ENCODE assay signal across 19 mouse cellular contexts in genomic region chr8:22030990-22031389, GRCm38 (mm10). TPM values are rescaled to one million over a fixed set of nuclear protein-coding genes. Genes with fewer than 3 reads are reported as not detected.
DNase-seq lines count a peak whose midpoint lies in the region; ATAC-seq and TF ChIP-seq lines count a peak whose summit lies in the region.
"Had no signal": no experiment of that assay in that cellular context is flagged by ENCODE, and none has a peak within 500 bp of the region (broad histone marks: within the 10 kb centered on the region; RNA-seq: fewer than 3 reads in every experiment).

No protein-coding gene starts in this region.

- DNase-seq in lung, adult 18-20 months, result peak; percentile 56 to 77
- DNase-seq in lung, postnatal 4 days, result no peak
- DNase-seq in lung, postnatal 0 days (ENCODE audit: low spot score), result peak; percentile 72
- DNase-seq in lung, postnatal 14 days, result peak; percentile 10
- peak; percentile 74 for DNase-seq in lung, postnatal 36 days
- no peak for DNase-seq in c-Kit-positive CD71-positive TER-119-positive erythroid progenitor cells, embryonic 14.5 days (ENCODE audit: low spot score)
- DNase-seq in kidney, postnatal 25 days, result no peak
- DNase-seq: adrenal gland, adult 2 months; adrenal gland, postnatal 10 days; adrenal gland, postnatal 25 days; cerebellum, adult 11-12 months; cerebellum, adult 2 months; cerebellum, adult 9-10 months; cerebellum, postnatal 10 days; cerebellum, postnatal 25 days had no signal

- H3K4me1 ChIP-seq in lung, postnatal 0 days (ENCODE audit: insufficient read depth, low read depth, low read length), result no peaks in the 10 kb centered on the region
- H3K4me1 ChIP-seq: embryonic facial prominence, embryonic 10.5 days; embryonic facial prominence, embryonic 12.5 days; forebrain, embryonic 13.5 days; forebrain, embryonic 15.5 days had no signal

- TF ChIP-seq EP300 in lung, postnatal 0 days (IDR thresholded peaks at IDR 0.05), result peak; percentile 91

- H3K27me3 ChIP-seq in lung, postnatal 0 days (replicated peaks; ENCODE audit: insufficient read depth, low read length), result no peaks in the 10 kb centered on the region
- H3K27me3 ChIP-seq: embryonic facial prominence, embryonic 12.5 days; forebrain, embryonic 13.5 days; forebrain, embryonic 15.5 days had no signal

- H3K36me3 ChIP-seq in lung, postnatal 0 days (ENCODE audit: insufficient read depth, low read length), result no peaks in the 10 kb centered on the region
- H3K36me3 ChIP-seq: embryonic facial prominence, embryonic 10.5 days; embryonic facial prominence, embryonic 12.5 days; forebrain, embryonic 15.5 days had no signal

- no peak overlapping the region for H3K9ac ChIP-seq in lung, postnatal 0 days (replicated peaks; ENCODE audit: low read depth)
- H3K9ac ChIP-seq: embryonic facial prominence, embryonic 12.5 days; forebrain, embryonic 13.5 days; forebrain, embryonic 15.5 days had no signal

- WGBS in lung, postnatal 0 days, result 55% methylated on average over 3 of the region's 3 CpGs

- H3K27ac ChIP-seq in lung, postnatal 0 days (ENCODE audit: low read length), result 0 out of 2 replicates have a peak overlapping the region, but pooled peaks have one; percentile 32
- H3K27ac ChIP-seq: embryonic facial prominence, embryonic 10.5 days; embryonic facial prominence, embryonic 12.5 days; forebrain, embryonic 13.5 days; forebrain, embryonic 15.5 days had no signal

- no peak overlapping the region for H3K4me3 ChIP-seq in lung, postnatal 0 days (ENCODE audit: low read depth, low read length)
- H3K4me3 ChIP-seq: embryonic facial prominence, embryonic 10.5 days; embryonic facial prominence, embryonic 12.5 days; forebrain, embryonic 13.5 days; forebrain, embryonic 15.5 days had no signal

- H3K9me3 ChIP-seq in lung, postnatal 0 days (ENCODE audit: low read length), result no peaks in the 10 kb centered on the region
- H3K9me3 ChIP-seq: embryonic facial prominence, embryonic 10.5 days; embryonic facial prominence, embryonic 12.5 days; forebrain, embryonic 13.5 days; forebrain, embryonic 15.5 days had no signal

- TF ChIP-seq CTCF in lung, postnatal 0 days (IDR thresholded peaks at IDR 0.05), result no peak

- no peak overlapping the region; the same call in 1 of the 2 replicates for H3K4me2 ChIP-seq in lung, postnatal 0 days (replicated peaks; ENCODE audit: low read depth, low read length)
- H3K4me2 ChIP-seq: embryonic facial prominence, embryonic 12.5 days; forebrain, embryonic 13.5 days; forebrain, embryonic 15.5 days had no signal

- peak; percentile 92 for ATAC-seq in lung, postnatal 0 days
- ATAC-seq: forebrain, embryonic 13.5 days; forebrain, embryonic 15.5 days had no signal

RNA-seq across cellular contexts. Expression of gene Atp7b, which starts 29.1 kb away (rescaled TPM):
- polyA plus RNA-seq in lung, postnatal 0 days (2015; fragmentation: Nextera tagmentation; extraction: Ambion mirVana), result 7.3 and 12.0 TPM in 2 replicates

RNA-seq across cellular contexts. Expression of gene Alg11, which starts 29.5 kb away (rescaled TPM):
- polyA plus RNA-seq in lung, postnatal 0 days (2015; fragmentation: Nextera tagmentation; extraction: Ambion mirVana), result 13.3 and 13.6 TPM in 2 replicates

Comparison
In these comparisons a context has a peak if more than half of its experiments do, and no peak if none do; other contexts are left out.
1. DNase-seq: peak in lung, adult 18-20 months (2 of 2), lung, postnatal 0 days (single experiment), lung, postnatal 14 days (single experiment) and lung, postnatal 36 days (single experiment); none in lung, postnatal 4 days (0 of 2), c-Kit-positive CD71-positive TER-119-positive erythroid progenitor cells, embryonic 14.5 days (single experiment) and kidney, postnatal 25 days (0 of 2).